Mouse (Mus musculus) MEL (cell line): ENCODE results near the gene Hoxd8. TPM values are rescaled to one million over a fixed set of nuclear protein-coding genes. Genes with fewer than 3 reads are reported as not detected.

Experiments
- DNase-seq: peaks from one replicate; pipeline ENCODE4 v3.0.0; 2011; ENCODE audit warnings: low read depth, low spot score
- H3K27ac ChIP-seq: 2 replicates; pipeline ENCODE4 v1.5.1; 2012; ENCODE audit warnings: low read depth, mild to moderate bottlenecking, control low read depth, low read length, moderate library complexity; ENCODE audit not compliant: control insufficient read depth
- H3K27me3 ChIP-seq, 2 experiments: fragments of 150-350 bp in 1 of 2; sonication (generic) in 1 of 2; 2 replicates each; pipeline ENCODE4 v1.6.1; 2012; ENCODE audit warnings: low read length in 2 of 2, mild to moderate bottlenecking in 2 of 2, improper control_type of control experiment in 1 of 2, moderate library complexity in 1 of 2; ENCODE audit not compliant: insufficient read depth in 2 of 2, control insufficient read depth in 1 of 2
- H3K36me3 ChIP-seq, 2 experiments: 2 replicates each; pipeline ENCODE4 v1.6.1; 2012 to 2014; ENCODE audit warnings: low read length in 2 of 2, improper control_type of control experiment in 1 of 2, inconsistent platforms in 1 of 2, mild to moderate bottlenecking in 1 of 2; ENCODE audit not compliant: insufficient read depth in 2 of 2, control insufficient read depth in 1 of 2
- H3K4me1 ChIP-seq, 2 experiments: fragments of 150-350 bp in 1 of 2; sonication (generic) in 1 of 2; 2 replicates each; pipeline ENCODE4 v1.6.1; 2012; ENCODE audit warnings: low read length in 2 of 2, improper control_type of control experiment in 1 of 2, mild to moderate bottlenecking in 1 of 2; ENCODE audit not compliant: insufficient read depth in 2 of 2, control insufficient read depth in 1 of 2
- H3K4me3 ChIP-seq, 2 experiments: fragments of 150-350 bp in 1 of 2; sonication (generic) in 1 of 2; 2 replicates each; pipeline ENCODE4 v1.5.1; 2012; ENCODE audit warnings: low read depth in 2 of 2, low read length in 2 of 2, mild to moderate bottlenecking in 2 of 2, moderate library complexity in 2 of 2, control low read depth in 1 of 2, improper control_type of control experiment in 1 of 2; ENCODE audit not compliant: control insufficient read depth in 1 of 2, insufficient read depth in 1 of 2
- H3K79me2 ChIP-seq: 2 replicates; pipeline ENCODE4 v1.6.1; 2012; ENCODE audit warnings: mild to moderate bottlenecking, low read length, moderate library complexity; ENCODE audit not compliant: control insufficient read depth, poor library complexity, insufficient read depth
- H3K9ac ChIP-seq: 2 replicates; pipeline ENCODE4 v1.6.1; 2012; ENCODE audit warnings: low read depth, mild to moderate bottlenecking, control low read depth, low read length, moderate library complexity; ENCODE audit not compliant: control insufficient read depth, poor library complexity, severe bottlenecking
- H3K9me3 ChIP-seq: fragments of 150-350 bp; sonication (generic); replicated peaks from 2 replicates; pipeline ENCODE4 v1.6.1; 2012; ENCODE audit warnings: mild to moderate bottlenecking, low read length, improper control_type of control experiment, moderate library complexity; ENCODE audit not compliant: insufficient read depth
- BHLHE40 ChIP-seq: IDR thresholded peaks from 2 replicates; pipeline ENCODE4 v1.6.1; 2012; ENCODE audit warnings: low read depth, mild to moderate bottlenecking, inconsistent platforms, low read length, improper control_type of control experiment, borderline replicate concordance
- CHD1 ChIP-seq: IDR thresholded peaks from 2 replicates; pipeline ENCODE4 v1.6.1; 2012; ENCODE audit warnings: low read depth, mild to moderate bottlenecking, inconsistent platforms, low read length, improper control_type of control experiment
- CHD2 ChIP-seq: IDR thresholded peaks from 2 replicates; pipeline ENCODE4 v1.6.1; 2011; ENCODE audit warnings: low read length, improper control_type of control experiment
- E2F4 ChIP-seq: IDR thresholded peaks from 2 replicates; pipeline ENCODE4 v1.6.1; 2011; ENCODE audit warnings: low read depth, low read length, improper control_type of control experiment, borderline replicate concordance
- EP300 ChIP-seq, 2 experiments: IDR thresholded peaks; 2 replicates each; pipeline ENCODE4 v1.6.1; 2011; ENCODE audit warnings: improper control_type of control experiment in 2 of 2, low read length in 2 of 2, low read depth in 1 of 2, mild to moderate bottlenecking in 1 of 2
- JUND ChIP-seq: IDR thresholded peaks from 2 replicates; pipeline ENCODE4 v1.6.1; 2011; ENCODE audit warnings: low read depth, mild to moderate bottlenecking, improper control_type of control experiment, low read length
- MAFK ChIP-seq: IDR thresholded peaks from 2 replicates; pipeline ENCODE4 v1.6.1; 2011; ENCODE audit warnings: low read depth, mild to moderate bottlenecking, low read length, improper control_type of control experiment, borderline replicate concordance
- MEF2A ChIP-seq: IDR thresholded peaks from 2 replicates; pipeline ENCODE4 v1.6.1; 2014; ENCODE audit warnings: low read depth, mild to moderate bottlenecking, inconsistent platforms, low read length, improper control_type of control experiment; ENCODE audit not compliant: poor library complexity, insufficient replicate concordance, severe bottlenecking; ENCODE audit errors: extremely low read depth
- MXI1 ChIP-seq: IDR thresholded peaks from 2 replicates; pipeline ENCODE4 v1.6.1; 2011; ENCODE audit warnings: mild to moderate bottlenecking, low read depth, low read length, improper control_type of control experiment
- MYB ChIP-seq: IDR thresholded peaks from 2 replicates; pipeline ENCODE4 v1.6.1; 2011; ENCODE audit warnings: mild to moderate bottlenecking, low read depth, low read length, improper control_type of control experiment
- NELFE ChIP-seq: IDR thresholded peaks from 2 replicates; pipeline ENCODE4 v1.6.1; 2011; ENCODE audit warnings: low read depth, low read length, improper control_type of control experiment
- NRF1 ChIP-seq: IDR thresholded peaks from 2 replicates; pipeline ENCODE4 v1.6.1; 2014; ENCODE audit warnings: low read depth, mild to moderate bottlenecking, inconsistent platforms, low read length, improper control_type of control experiment, moderate library complexity; ENCODE audit not compliant: poor library complexity, insufficient read depth, severe bottlenecking
- POLR2AphosphoS5 ChIP-seq: IDR thresholded peaks from 2 replicates; pipeline ENCODE4 v1.6.1; 2012; ENCODE audit warnings: low read depth, borderline replicate concordance, mild to moderate bottlenecking, inconsistent platforms, low read length, moderate library complexity, mixed read lengths
- RCOR1 ChIP-seq: IDR thresholded peaks from 2 replicates; pipeline ENCODE4 v1.6.1; 2012; ENCODE audit warnings: low read depth, mild to moderate bottlenecking, inconsistent platforms, low read length, improper control_type of control experiment
- SIN3A ChIP-seq: IDR thresholded peaks from 2 replicates; pipeline ENCODE4 v1.6.1; 2012; ENCODE audit warnings: low read length, improper control_type of control experiment, inconsistent platforms
- SMC3 ChIP-seq: IDR thresholded peaks from 2 replicates; pipeline ENCODE4 v1.6.1; 2011; ENCODE audit warnings: low read depth, low read length, improper control_type of control experiment
- TBP ChIP-seq: IDR thresholded peaks from 2 replicates; pipeline ENCODE4 v1.8.0; 2011; ENCODE audit warnings: low read depth, low read length, improper control_type of control experiment
- UBTF ChIP-seq: IDR thresholded peaks from 2 replicates; pipeline ENCODE4 v1.6.1; 2012; ENCODE audit warnings: low read depth, mild to moderate bottlenecking, inconsistent platforms, low read length, improper control_type of control experiment, moderate library complexity, borderline replicate concordance; ENCODE audit not compliant: insufficient read depth
- ZMIZ1 ChIP-seq: IDR thresholded peaks from 2 replicates; pipeline ENCODE4 v1.6.1; 2012; ENCODE audit warnings: low read depth, mild to moderate bottlenecking, inconsistent platforms, low read length, improper control_type of control experiment, moderate library complexity
- ZNF384 ChIP-seq: IDR thresholded peaks from 2 replicates; pipeline ENCODE4 v1.6.1; 2012; ENCODE audit warnings: low read depth, mild to moderate bottlenecking, inconsistent platforms, low read length, improper control_type of control experiment
- polyA plus RNA-seq, 2 experiments: library from polyadenylated mRNA; stranded (reverse) in 1 of 2; unstranded in 1 of 2; fragments of >175 nt in 1 of 2; fragments of >200 nt in 1 of 2; gene quantifications; 2 replicates each; pipeline versions ENCODE4 v1.2.1 to v1.2.4; 2012; ENCODE audit warnings: low replicate concordance in 2 of 2, low read depth in 1 of 2; ENCODE audit not compliant: insufficient read length in 2 of 2, insufficient read depth in 1 of 2, missing spikeins in 1 of 2
- total RNA-seq: library from RNA; depleted of rRNA; stranded (reverse); fragments of 300-350 nt; gene quantifications from 2 replicates; pipeline ENCODE4 v1.2.3, GENCODE M21; 2012

Hoxd8 gene
- total and polyA plus RNA-seq, 3 experiments, result 4.7 to 7.4 TPM; not detected in 1

- Histone ChIP-seq H3K4me1 (no peaks in the 10 kb centered on the region; a peak in 2 of 4 replicates), H3K79me2 (peaks cover 6% of the 10 kb centered on the region; the same call in 1 of the 2 replicates), H3K4me3 (no peak overlapping the region), H3K9me3 (no peaks in the 10 kb centered on the region), H3K36me3 (peaks cover 0 to 2% of the 10 kb centered on the region in 2 experiments; a peak in 1 of 4 replicates), H3K27ac (no peak overlapping the region), H3K9ac (no peak overlapping the region), H3K27me3 (no peaks in the 10 kb centered on the region)
- no peak for TF ChIP-seq MYB
- TF ChIP-seq POLR2AphosphoS5, result no peak
- TF ChIP-seq E2F4, result no peak
- no peak for TF ChIP-seq ZNF384
- TF ChIP-seq MEF2A, result no peak
- TF ChIP-seq SMC3, result no peak
- TF ChIP-seq UBTF, result no peak
- no peak for TF ChIP-seq SIN3A
- no peak for TF ChIP-seq CHD2
- TF ChIP-seq MAFK, result no peak
- TF ChIP-seq TBP, result no peak
- TF ChIP-seq NRF1, result no peak
- DNase-seq, result no peak
Observed at GRCm38 (mm10) chr2:74703317-74703716, 1.1 kb upstream of the Hoxd8 start.

- peaks cover 6% of the 10 kb centered on the region; the same call in 1 of the 2 replicates for H3K79me2 ChIP-seq
- no peak overlapping the region for H3K9ac ChIP-seq
- no peak for TF ChIP-seq EP300 (IDR thresholded peaks at IDR 0.05; ENCODE audit: low read depth in 1 of 2, low read length in 2 of 2)
- TF ChIP-seq RCOR1, result no peak
- no peak for TF ChIP-seq CHD1
- TF ChIP-seq ZMIZ1, result no peak
- no peak for TF ChIP-seq JUND
- no peak for TF ChIP-seq MYB
- TF ChIP-seq ZNF384, result no peak
- no peak for TF ChIP-seq MXI1
- TF ChIP-seq BHLHE40, result no peak
- TF ChIP-seq NELFE, result no peak
- TF ChIP-seq, all 39 proteins: peak for 0
- no peaks in the 10 kb centered on the region for H3K27me3 ChIP-seq
- H3K27ac ChIP-seq, result no peak overlapping the region
- no peaks in the 10 kb centered on the region for H3K9me3 ChIP-seq
- H3K36me3 ChIP-seq, result peaks cover 0 to 2% of the 10 kb centered on the region in 2 experiments; a peak in 1 of 4 replicates
- no peak for DNase-seq
- no peaks in the 10 kb centered on the region; a peak in 2 of 4 replicates for H3K4me1 ChIP-seq
- H3K4me3 ChIP-seq, result no peak overlapping the region
Observed at GRCm38 (mm10) chr2:74703720-74704392, 559 bp upstream of the Hoxd8 start.
